Mouse (Mus musculus): Measurements from ENCODE around the gene Creld2.

DNA sequence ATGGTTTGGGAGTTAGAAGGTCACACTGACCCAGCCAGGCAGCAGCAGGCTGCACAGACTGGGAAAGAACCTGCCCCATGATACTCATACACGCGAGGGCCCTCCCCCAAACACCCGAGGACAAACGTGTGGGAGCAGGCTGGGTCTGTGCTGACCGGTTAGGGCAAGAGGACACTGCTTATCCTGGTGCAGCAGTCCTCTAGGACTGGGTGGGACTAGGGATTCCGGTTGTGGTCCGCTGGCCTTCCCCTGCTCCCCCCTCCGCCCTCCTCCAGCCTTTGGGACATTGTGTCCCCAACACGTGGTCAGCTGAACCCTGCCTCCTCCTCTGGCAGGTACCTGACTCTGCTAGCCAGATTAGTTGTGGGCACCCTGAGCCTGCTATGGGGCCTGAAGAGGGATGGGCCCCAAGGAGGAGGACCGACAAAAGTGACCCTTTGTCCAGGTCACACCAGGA lies 56.2 kb downstream of the Creld2 start:
- TF ChIP-seq CTCF (IDR thresholded peaks at IDR 0.05; ENCODE audit: low read depth, low read length): no peak
- no peak for TF ChIP-seq POLR2A (IDR thresholded peaks at IDR 0.05; ENCODE audit: borderline replicate concordance, low read depth, low read length)
